Mouse (Mus musculus) kidney, adult 9 months (tissue): Measurements from ENCODE around the gene Shpk.

Experiments
- DNase-seq: peaks from one replicate; pipeline ENCODE4 v3.0.0; 2022

Gene Shpk

GRCm38 (mm10) chr11:73201021-73201420, 1.8 kb downstream of the Shpk start:
- DNase-seq = peak; percentile 56

GRCm38 (mm10) chr11:73201597-73201996, 2.3 kb downstream of the Shpk start:
- no peak for DNase-seq

GRCm38 (mm10) chr11:73203895-73204294, 4.6 kb downstream of the Shpk start:
- DNase-seq = no peak

GRCm38 (mm10) chr11:73205194-73205593, 5.9 kb downstream of the Shpk start:
- DNase-seq = no peak

- DNase-seq = no peak
Measured at GRCm38 (mm10) chr11:73207621-73208020, 8.4 kb downstream of the Shpk start.

GRCm38 (mm10) chr11:73213956-73214355, 14.7 kb downstream of the Shpk start:
- no peak for DNase-seq

- no peak for DNase-seq
Measured at GRCm38 (mm10) chr11:73219671-73220070, 20.4 kb downstream of the Shpk start.

- no peak for DNase-seq
Measured at GRCm38 (mm10) chr11:73220651-73221050, 21.4 kb downstream of the Shpk start.

DNA sequence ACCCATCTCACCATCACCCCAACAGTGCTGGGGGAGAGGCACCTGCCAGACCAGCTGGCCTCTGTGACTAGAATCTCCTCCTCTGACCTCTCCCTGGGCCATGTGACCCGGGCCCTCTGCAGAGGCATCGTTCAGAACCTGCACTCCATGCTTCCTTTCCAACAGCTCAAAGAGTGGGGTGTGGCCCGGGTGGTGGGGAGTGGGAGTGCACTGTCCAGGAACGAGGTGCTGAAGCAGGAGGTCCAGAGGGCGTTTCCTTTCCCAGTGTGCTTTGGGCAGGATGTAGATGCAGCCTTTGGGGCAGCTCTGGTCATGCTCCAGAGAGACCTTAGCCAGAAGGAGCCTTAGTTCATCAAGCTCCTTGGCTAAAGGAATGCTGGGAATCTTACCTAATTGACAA, 23.6 kb downstream of the Shpk start:
- no peak for DNase-seq

DNA sequence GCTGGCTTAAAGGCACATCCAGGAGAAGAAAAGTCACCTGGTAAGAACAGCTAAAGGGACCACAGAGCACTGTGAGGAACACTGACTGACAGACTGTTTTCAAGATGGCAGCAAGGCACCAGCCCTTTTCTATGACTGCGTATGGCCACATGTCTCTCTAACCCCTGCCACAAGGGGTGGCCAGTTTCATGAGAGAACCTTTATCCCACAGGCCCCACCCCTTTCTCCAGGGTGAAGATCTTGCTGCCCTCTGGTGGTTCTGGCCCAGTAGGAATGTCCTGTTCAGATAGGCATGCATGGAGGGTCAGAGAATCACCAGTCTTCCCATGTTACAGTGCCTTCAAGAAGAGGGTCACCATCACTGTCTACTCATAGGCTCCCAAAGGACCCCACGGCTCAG, 24.7 kb downstream of the Shpk start:
- DNase-seq = peak; percentile 68

DNA sequence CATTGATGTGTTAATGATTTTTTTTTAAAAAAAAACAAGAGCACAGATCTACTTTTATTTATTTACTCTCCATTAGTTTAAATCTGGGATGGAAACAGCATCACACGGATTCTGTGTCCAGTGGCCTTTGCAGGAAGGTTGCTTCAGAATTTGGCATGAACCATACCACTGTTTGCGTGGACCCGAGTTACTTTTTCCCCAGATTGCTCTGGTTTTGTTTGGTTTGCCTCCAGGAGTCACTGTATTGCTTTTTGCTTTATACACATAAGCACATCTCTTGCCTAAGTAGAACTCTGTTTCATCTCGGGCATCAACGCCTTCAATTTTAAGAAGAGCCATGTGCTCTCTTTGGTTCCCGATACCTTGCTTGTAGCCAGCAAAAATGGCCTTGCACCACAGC, 26.6 kb downstream of the Shpk start:
- no peak for DNase-seq

GRCm38 (mm10) chr11:73228881-73229280, 29.6 kb downstream of the Shpk start:
- DNase-seq = peak; percentile 24

- no peak for DNase-seq
Measured at GRCm38 (mm10) chr11:73230081-73230480, 30.8 kb downstream of the Shpk start.

- DNase-seq = no peak
Measured at GRCm38 (mm10) chr11:73232513-73232912, 33.3 kb downstream of the Shpk start.

- DNase-seq = no peak
Measured at GRCm38 (mm10) chr11:73233992-73234391, 34.7 kb downstream of the Shpk start, which contains the start of gene Trpv1. Trpv1 (plus strand) TSS chr11:73234292.

GRCm38 (mm10) chr11:73235990-73236701, 36.9 kb downstream of the Shpk start:
- DNase-seq = peak; percentile 64

GRCm38 (mm10) chr11:73236731-73237130, 37.5 kb downstream of the Shpk start:
- no peak for DNase-seq

DNA sequence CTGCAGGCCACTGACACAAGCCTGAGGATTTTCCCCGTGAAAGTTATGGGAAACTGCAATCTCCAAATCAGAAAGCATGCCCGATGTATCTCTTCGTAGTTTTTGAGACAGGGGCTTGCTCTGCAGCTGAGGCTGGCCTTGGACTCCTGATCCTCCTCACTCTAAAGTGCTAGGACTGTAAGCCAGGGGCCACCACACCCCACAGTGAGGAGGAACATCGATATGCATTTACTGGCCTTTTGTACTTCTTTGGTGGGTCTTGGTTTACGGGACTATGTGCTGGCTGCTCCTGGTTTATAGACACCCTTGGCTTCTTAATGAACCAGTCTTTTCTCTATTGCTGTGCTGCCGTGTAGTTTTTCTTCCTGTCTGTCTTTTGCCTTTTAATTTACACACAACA, 42.9 kb downstream of the Shpk start:
- no peak for DNase-seq

DNA sequence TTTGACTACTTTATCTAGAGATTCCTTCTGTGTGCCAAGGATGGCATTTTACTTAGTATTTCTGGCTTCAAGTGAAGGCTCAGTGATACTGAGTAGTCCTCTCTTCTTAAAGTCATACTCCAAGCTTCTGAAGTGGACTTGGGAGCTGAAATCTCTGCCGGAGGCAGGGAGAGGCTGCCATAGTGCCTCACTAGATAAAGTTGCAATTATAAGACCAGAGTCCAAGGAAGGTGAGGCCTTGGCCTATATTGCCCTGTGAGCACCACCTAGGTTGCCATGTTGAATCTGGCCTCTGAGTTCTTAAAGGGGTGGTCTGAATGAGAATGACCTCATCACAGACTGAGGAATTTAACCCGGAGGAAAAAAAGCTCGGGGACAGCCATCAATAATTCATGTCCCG, 43.5 kb downstream of the Shpk start:
- DNase-seq = no peak

DNA sequence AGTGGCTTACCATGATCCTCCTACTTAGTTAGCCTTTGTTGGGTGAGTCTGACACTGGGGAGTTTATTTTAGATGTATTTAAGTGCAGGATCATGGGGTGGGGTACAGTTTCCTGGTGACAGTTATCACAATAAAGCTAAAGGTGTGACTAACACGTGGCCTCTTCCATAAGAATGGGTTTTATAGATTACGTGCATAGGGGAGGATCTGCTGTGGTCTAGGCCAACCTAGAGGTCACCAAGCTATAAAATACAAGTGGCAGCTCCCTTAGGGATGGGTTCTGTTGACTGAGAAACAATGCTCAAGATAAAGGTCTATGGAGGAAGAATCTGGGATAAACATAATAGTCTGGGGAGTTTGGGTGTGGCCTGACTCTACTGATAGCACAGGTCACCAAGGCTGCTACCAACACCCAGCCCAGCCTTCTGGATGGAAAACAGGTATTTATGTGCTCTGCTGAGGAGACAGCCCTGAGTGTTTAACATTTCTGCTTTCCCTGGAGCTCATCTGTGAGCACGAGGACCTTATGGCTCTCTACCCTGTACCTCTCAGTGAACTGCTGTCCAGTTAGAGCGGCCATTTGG, 58.2 kb downstream of the Shpk start:
- no peak for DNase-seq

DNA sequence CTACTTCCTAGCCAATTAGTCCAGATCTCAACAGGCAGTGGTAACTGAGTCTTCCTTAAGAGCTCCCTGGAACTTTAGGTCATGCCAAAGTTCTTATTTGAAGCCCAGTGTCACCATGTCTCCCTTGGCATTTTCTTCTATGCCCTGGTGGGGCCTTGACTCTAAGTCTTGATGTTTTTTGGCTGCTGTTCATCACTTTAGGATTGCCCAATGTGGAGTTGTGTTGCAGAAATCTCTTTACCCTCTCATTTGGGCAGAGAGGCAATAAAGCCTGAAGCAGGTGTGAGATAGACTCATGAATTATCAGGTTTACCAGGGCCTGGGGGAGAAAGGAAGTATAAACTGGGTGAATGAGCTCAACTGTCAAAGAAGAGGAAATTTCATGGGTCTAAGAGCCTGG, 59.4 kb downstream of the Shpk start:
- no peak for DNase-seq

GRCm38 (mm10) chr11:73260457-73260856, 61.2 kb downstream of the Shpk start:
- no peak for DNase-seq

DNA sequence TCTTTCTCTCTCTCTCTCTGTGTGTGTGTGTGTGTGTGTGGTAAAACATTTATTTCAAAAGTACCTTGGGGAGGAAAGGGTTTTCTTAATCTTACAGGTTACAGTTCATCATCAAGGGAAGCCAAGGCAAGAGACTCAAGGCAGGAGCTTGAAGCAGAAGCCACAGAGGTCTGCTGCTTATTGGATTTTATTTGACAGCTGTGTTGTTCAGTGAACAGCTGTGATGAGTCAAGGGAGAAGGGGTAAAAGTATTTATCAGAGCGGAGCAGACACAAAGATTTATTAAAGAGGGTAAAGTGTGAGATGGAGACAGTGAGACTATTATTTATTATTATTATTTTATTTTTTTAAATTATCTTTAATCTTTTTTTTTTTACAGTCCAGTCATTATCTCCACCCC, 62.1 kb downstream of the Shpk start:
- no peak for DNase-seq

GRCm38 (mm10) chr11:73267267-73267666, 68.0 kb downstream of the Shpk start, which contains the start of gene Trpv3:
Trpv3 (plus strand) TSS chr11:73267388.
- DNase-seq = no peak
